Mouse (Mus musculus): ENCODE measurements around the gene Ucp1.

DNA sequence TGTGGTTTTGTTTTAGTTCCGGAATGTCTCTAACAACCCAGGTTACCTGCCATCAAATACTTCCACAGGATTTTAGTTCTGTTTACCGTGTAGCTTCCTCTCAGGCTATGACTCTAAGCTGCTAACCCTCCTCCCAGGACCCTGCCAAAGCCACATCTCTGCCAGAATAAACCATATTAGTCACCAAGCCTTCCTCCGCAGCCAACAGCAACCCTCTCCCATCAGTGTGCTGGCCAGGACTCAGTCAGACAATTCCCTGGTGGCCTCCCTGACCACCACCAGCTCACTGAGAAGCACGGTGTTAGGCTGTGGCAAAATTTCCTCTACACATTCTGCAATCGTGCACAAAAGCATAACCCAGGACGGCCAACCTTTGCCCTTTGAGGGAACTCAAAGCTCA is 11.7 kb upstream of the Ucp1 start:
- no peak for TF ChIP-seq CTCF (IDR thresholded peaks at IDR 0.05; ENCODE audit: low read depth)
- no peak for TF ChIP-seq EP300 (IDR thresholded peaks at IDR 0.05; ENCODE audit: low read depth)

Data from liver, embryonic 14.5 days (tissue).